Mouse (Mus musculus) hindbrain, postnatal 0 days (tissue): ENCODE measurements around the gene F3. TPM values are rescaled to one million over a fixed set of nuclear protein-coding genes. Genes with fewer than 3 reads are reported as not detected.
"Not testable (repeated sequence)": the region's sequence is repeated elsewhere in the genome, so short reads cannot be mapped to it uniquely, and the experiment has no call there.

ENCODE experiments used
- ATAC-seq: fragments of 200-750 bp; cut with Nextera tagmentation; 2 replicates; pipeline ENCODE4 v1.8.0; 2017; ENCODE audit warnings: mild to moderate bottlenecking, moderate TSS enrichment, moderate library complexity
- DNase-seq: peaks from one replicate; pipeline ENCODE4 v3.0.0-alpha.2; 2015; ENCODE audit warnings: low spot score
- H3K27ac ChIP-seq: fragments of 300-500 bp; sonication (generic); 2 replicates; pipeline ENCODE4 v1.5.1; 2014; ENCODE audit warnings: mild to moderate bottlenecking
- H3K27me3 ChIP-seq: fragments of 300-500 bp; sonication (generic); 2 replicates; pipeline ENCODE4 v1.6.1; 2014; ENCODE audit warnings: low read length, mixed read lengths; ENCODE audit not compliant: insufficient read depth
- H3K36me3 ChIP-seq: fragments of 300-500 bp; sonication (generic); 2 replicates; pipeline ENCODE4 v1.6.1; 2014; ENCODE audit warnings: low read length, mixed read lengths; ENCODE audit not compliant: insufficient read depth
- H3K4me1 ChIP-seq: fragments of 300-500 bp; sonication (generic); 2 replicates; pipeline ENCODE4 v1.6.1; 2014; ENCODE audit warnings: antibody characterized with exemption, low read length, mixed read lengths; ENCODE audit not compliant: insufficient read depth
- H3K4me2 ChIP-seq: fragments of 300-500 bp; sonication (generic); 2 replicates; pipeline ENCODE4 v1.6.1; 2014; ENCODE audit warnings: low read depth, mild to moderate bottlenecking, low read length, moderate library complexity, mixed read lengths
- H3K4me3 ChIP-seq: fragments of 300-500 bp; sonication (generic); 2 replicates; pipeline ENCODE4 v1.5.1; 2014; ENCODE audit warnings: low read length
- H3K9ac ChIP-seq: fragments of 300-500 bp; sonication (generic); replicated peaks from 2 replicates; pipeline ENCODE4 v1.6.1; 2014; ENCODE audit warnings: mild to moderate bottlenecking, low read length, moderate library complexity, mixed read lengths
- H3K9me3 ChIP-seq: fragments of 300-500 bp; sonication (generic); 2 replicates; pipeline ENCODE4 v1.6.1; 2016; ENCODE audit warnings: low read length, mixed read lengths
- CTCF ChIP-seq: IDR thresholded peaks from 2 replicates; pipeline ENCODE4 v1.5.1; 2016; ENCODE audit warnings: antibody characterized with exemption, control low read depth, low read depth
- WGBS: fragments of 180-500 bp; shearing (Covaris S2); extraction: QIAGEN DNeasy Blood & Tissue Kit; methylation state at CpG from one replicate; pipeline ENCODE4 v1.1.7; 2014; 5-methylcytosine and 5-hydroxymethylcytosine counted together
- polyA plus RNA-seq: library from polyadenylated mRNA; unstranded; fragments of >200 nt; fragmentation: Nextera tagmentation; extraction: Ambion mirVana; gene quantifications from 2 replicates; pipeline ENCODE4 v1.2.1, GENCODE M21; 2015
- total RNA-seq: library from RNA; depleted of rRNA; stranded (reverse); fragments of >200 nt; gene quantifications from 2 replicates; pipeline ENCODE4 v1.2.3, GENCODE M21; 2014

F3 gene
- total and polyA plus RNA-seq, 2 experiments from 2014 or later = 12.0 to 15.2 TPM

GRCm38 (mm10) chr3:121755152-121755551, 31.8 kb downstream of the F3 start:
- no peak overlapping the region for H3K9ac ChIP-seq
- no peak overlapping the region for H3K4me2 ChIP-seq
- H3K36me3 ChIP-seq = peaks cover under 1% of the 10 kb centered on the region; the same call in 1 of the 2 replicates
- H3K4me3 ChIP-seq = no peak overlapping the region
- WGBS = 20% methylated on average over 3 of the region's 3 CpGs
- no peaks in the 10 kb centered on the region for H3K4me1 ChIP-seq
- TF ChIP-seq CTCF = no peak
- no peaks in the 10 kb centered on the region for H3K27me3 ChIP-seq
- H3K9me3 ChIP-seq = no peaks in the 10 kb centered on the region
- DNase-seq = peak; percentile 20
- ATAC-seq = no peak
- H3K27ac ChIP-seq = no peak overlapping the region

GRCm38 (mm10) chr3:121758373-121758772, 35.0 kb downstream of the F3 start:
- Histone ChIP-seq H3K4me2 (no peak overlapping the region), H3K36me3 (peaks cover 3% of the 10 kb centered on the region; the same call in 1 of the 2 replicates), H3K9me3 (no peaks in the 10 kb centered on the region), H3K27ac (no peak overlapping the region), H3K4me1 (no peaks in the 10 kb centered on the region), H3K4me3 (no peak overlapping the region), H3K27me3 (no peaks in the 10 kb centered on the region), H3K9ac (no peak overlapping the region)
- WGBS = 71% methylated on average over 7 of the region's 7 CpGs
- DNase-seq (no peak), ATAC-seq (no peak)
- no peak for TF ChIP-seq CTCF

GRCm38 (mm10) chr3:121762056-121762852, 38.9 kb downstream of the F3 start:
- DNase-seq (peak; percentile 67), ATAC-seq (peak; percentile 70; the same call in 1 of the 2 replicates)
- peak; percentile 63 for TF ChIP-seq CTCF

GRCm38 (mm10) chr3:121766048-121766447, 42.7 kb downstream of the F3 start:
- Histone ChIP-seq H3K9ac (no peak overlapping the region), H3K4me1 (no peaks in the 10 kb centered on the region), H3K36me3 (peaks cover 39% of the 10 kb centered on the region), H3K4me2 (no peak overlapping the region), H3K9me3 (no peaks in the 10 kb centered on the region), H3K27me3 (no peaks in the 10 kb centered on the region), H3K27ac (no peak overlapping the region), H3K4me3 (no peak overlapping the region)
- no peak for TF ChIP-seq CTCF
- DNase-seq (no peak), ATAC-seq (no peak)

More at GRCm38 (mm10) chr3:121762056-121762852, 38.9 kb downstream of the F3 start:
- Histone ChIP-seq H3K36me3 (peaks cover 25% of the 10 kb centered on the region), H3K4me2 (no peak overlapping the region), H3K27me3 (no peaks in the 10 kb centered on the region), H3K9ac (no peak overlapping the region), H3K9me3 (no peaks in the 10 kb centered on the region), H3K4me3 (no peak overlapping the region), H3K27ac (no peak overlapping the region), H3K4me1 (no peaks in the 10 kb centered on the region)
- WGBS = 63% methylated on average over 4 of the region's 4 CpGs

GRCm38 (mm10) chr3:121766818-121767217, 43.5 kb downstream of the F3 start:
- Histone ChIP-seq H3K27ac (no peak overlapping the region), H3K4me1 (no peaks in the 10 kb centered on the region), H3K9ac (no peak overlapping the region), H3K36me3 (peaks cover 39% of the 10 kb centered on the region), H3K4me2 (no peak overlapping the region), H3K4me3 (no peak overlapping the region), H3K9me3 (no peaks in the 10 kb centered on the region), H3K27me3 (no peaks in the 10 kb centered on the region)
- DNase-seq (no peak), ATAC-seq (no peak)
- WGBS = 90% methylated on average over 5 of the region's 5 CpGs
- no peak for TF ChIP-seq CTCF

GRCm38 (mm10) chr3:121768770-121769169, 45.4 kb downstream of the F3 start:
- Histone ChIP-seq H3K4me3 (no peak overlapping the region), H3K27ac (no peak overlapping the region), H3K36me3 (peaks cover 36% of the 10 kb centered on the region), H3K9me3 (no peaks in the 10 kb centered on the region), H3K9ac (no peak overlapping the region), H3K27me3 (no peaks in the 10 kb centered on the region), H3K4me1 (no peaks in the 10 kb centered on the region), H3K4me2 (no peak overlapping the region)
- 96% methylated on average over 3 of the region's 3 CpGs for WGBS
- no peak for DNase-seq
- ATAC-seq = no peak
- no peak for TF ChIP-seq CTCF

GRCm38 (mm10) chr3:121773336-121773735, 50.0 kb downstream of the F3 start:
- WGBS = 91% methylated on average over 4 of the region's 4 CpGs
- H3K4me3 ChIP-seq, H3K4me2 ChIP-seq, DNase-seq, H3K9me3 ChIP-seq, H3K36me3 ChIP-seq, ATAC-seq, H3K27me3 ChIP-seq, H3K4me1 ChIP-seq, H3K9ac ChIP-seq, H3K27ac ChIP-seq: not testable (repeated sequence)
